Mouse (Mus musculus) lung, embryonic 14.5 days (tissue): ENCODE data around the gene Ica1l. TPM values are rescaled to one million over a fixed set of nuclear protein-coding genes. Genes with fewer than 3 reads are reported as not detected.

Experiments used
- ATAC-seq: fragments of 200-750 bp; cut with Nextera tagmentation; 2 replicates; pipeline ENCODE4 v1.8.0; 2017; ENCODE audit warnings: mild to moderate bottlenecking, moderate TSS enrichment, moderate library complexity; ENCODE audit not compliant: insufficient read depth
- DNase-seq: peaks from one replicate; pipeline ENCODE4 v3.0.0-alpha.2; 2015
- H3K27ac ChIP-seq: fragments of 300-500 bp; sonication (generic); 2 replicates; pipeline ENCODE4 v1.5.1; 2014; ENCODE audit warnings: low read depth, mild to moderate bottlenecking, moderate library complexity
- H3K27me3 ChIP-seq: fragments of 300-500 bp; sonication (generic); 2 replicates; pipeline ENCODE4 v1.6.1; 2014; ENCODE audit warnings: low read length, control low read depth; ENCODE audit not compliant: insufficient read depth
- H3K36me3 ChIP-seq: fragments of 300-500 bp; sonication (generic); 2 replicates; pipeline ENCODE4 v1.6.1; 2014; ENCODE audit warnings: control low read depth; ENCODE audit not compliant: insufficient read depth
- H3K4me1 ChIP-seq: fragments of 300-500 bp; sonication (generic); 2 replicates; pipeline ENCODE4 v1.6.1; 2014; ENCODE audit warnings: antibody characterized with exemption, control low read depth; ENCODE audit not compliant: insufficient read depth
- H3K4me2 ChIP-seq: fragments of 300-500 bp; sonication (generic); 2 replicates; pipeline ENCODE4 v1.6.1; 2014; ENCODE audit warnings: mild to moderate bottlenecking
- H3K4me3 ChIP-seq: fragments of 300-500 bp; sonication (generic); 2 replicates; pipeline ENCODE4 v1.5.1; 2014; ENCODE audit warnings: low read depth, low read length
- H3K9ac ChIP-seq: fragments of 300-500 bp; sonication (generic); 2 replicates; pipeline ENCODE4 v1.6.1; 2014
- H3K9me3 ChIP-seq: fragments of 300-500 bp; sonication (generic); 2 replicates; pipeline ENCODE4 v1.6.1; 2016; ENCODE audit warnings: low read depth, low read length, control low read depth
- CTCF ChIP-seq: IDR thresholded peaks from 2 replicates; pipeline ENCODE4 v1.5.1; 2016; ENCODE audit warnings: antibody characterized with exemption, low read depth
- WGBS: fragments of 180-500 bp; shearing (Covaris S2); extraction: QIAGEN DNeasy Blood & Tissue Kit; methylation state at CpG from one replicate; pipeline ENCODE4 v1.1.7; 2014; 5-methylcytosine and 5-hydroxymethylcytosine counted together
- polyA plus RNA-seq: library from polyadenylated mRNA; unstranded; fragments of >200 nt; fragmentation: Nextera tagmentation; extraction: Ambion mirVana; gene quantifications from 2 replicates; pipeline ENCODE4 v1.2.1, GENCODE M21; 2014

Gene Ica1l
- polyA plus RNA-seq, 1 experiment from 2014 or later = 0.57 TPM

DNA sequence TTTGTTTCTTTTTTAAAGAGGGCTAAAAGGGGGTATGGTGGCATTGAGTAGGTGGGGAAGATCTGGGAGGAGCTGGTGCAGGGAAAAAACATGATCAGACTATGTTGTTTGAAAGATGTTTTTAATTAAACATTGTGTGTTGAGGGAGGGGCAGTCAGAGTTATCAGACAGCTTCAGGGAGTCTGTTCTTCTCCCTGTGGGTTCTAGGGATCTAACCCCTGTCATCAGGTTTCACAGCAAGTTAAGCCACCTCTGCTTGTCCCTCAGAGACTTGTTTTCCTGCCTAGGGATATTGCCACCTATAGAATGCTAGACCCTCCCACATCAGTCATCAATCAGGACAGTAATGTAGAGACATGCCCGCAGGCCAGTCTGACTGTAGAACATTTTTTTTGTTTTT, 101.9 kb downstream of the Ica1l start:
- 82% methylated on average over 1 of the region's 1 CpGs for WGBS
- no peak for ATAC-seq
- DNase-seq = no peak
- H3K27me3 ChIP-seq = no peaks in the 10 kb centered on the region
- no peaks in the 10 kb centered on the region for H3K9me3 ChIP-seq
- TF ChIP-seq CTCF = no peak
- H3K36me3 ChIP-seq = no peaks in the 10 kb centered on the region
- H3K4me3 ChIP-seq = no peak overlapping the region
- no peak overlapping the region for H3K9ac ChIP-seq
- H3K27ac ChIP-seq = no peak overlapping the region
- no peak overlapping the region for H3K4me2 ChIP-seq
- peaks cover 14% of the 10 kb centered on the region for H3K4me1 ChIP-seq

DNA sequence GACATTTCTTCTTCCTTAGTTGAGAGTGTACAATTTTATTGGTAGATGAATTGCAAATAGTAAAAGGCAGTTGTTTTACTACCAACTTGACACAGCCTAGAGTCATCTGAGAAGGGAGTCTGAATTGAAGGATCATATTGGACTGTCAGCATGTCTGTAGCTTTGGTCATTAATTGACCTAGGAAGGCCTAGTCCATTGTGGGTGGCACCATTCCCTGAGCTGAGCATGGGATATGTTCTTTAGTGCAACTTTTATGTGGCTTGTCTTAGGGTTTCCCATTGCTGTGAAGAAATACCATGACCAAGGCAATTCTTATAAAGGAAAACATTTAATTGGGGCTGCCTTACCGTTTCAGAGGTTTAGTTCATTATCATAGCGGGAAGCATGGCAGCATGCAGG, 110.0 kb downstream of the Ica1l start:
- Histone ChIP-seq H3K36me3 (no peaks in the 10 kb centered on the region), H3K9ac (no peak overlapping the region), H3K4me2 (no peak overlapping the region), H3K4me3 (no peak overlapping the region), H3K4me1 (no peaks in the 10 kb centered on the region), H3K9me3 (no peaks in the 10 kb centered on the region), H3K27me3 (no peaks in the 10 kb centered on the region), H3K27ac (no peak overlapping the region)
- no peak for TF ChIP-seq CTCF
- ATAC-seq = no peak
- WGBS = 97% methylated on average over 2 of the region's 2 CpGs
- no peak for DNase-seq

Other genes with a start within 250 kb of the Ica1l start
- 18.7 TPM in 2 replicates for gene Fam117b, start 130.2 kb downstream of the Ica1l start, polyA plus RNA-seq
- gene Carf, start 55.1 kb upstream of the Ica1l start, polyA plus RNA-seq = 5.7 and 5.9 TPM in 2 replicates
- 48.6 and 52.6 TPM in 2 replicates for gene Wdr12, start 55.5 kb upstream of the Ica1l start, polyA plus RNA-seq
- 13.4 and 13.6 TPM in 2 replicates for gene Nbeal1, start 137.4 kb upstream of the Ica1l start, polyA plus RNA-seq